Mouse (Mus musculus): ENCODE data around the gene Gng3. TPM values are rescaled to one million over a fixed set of nuclear protein-coding genes. Genes with fewer than 3 reads are reported as not detected.
"Not testable (repeated sequence)": the region's sequence is repeated elsewhere in the genome, so short reads cannot be mapped to it uniquely, and the experiment has no call there.

Gene Gng3
- total RNA-seq, 2 experiments from 2014 or later, result 291 to 295 TPM

DNA sequence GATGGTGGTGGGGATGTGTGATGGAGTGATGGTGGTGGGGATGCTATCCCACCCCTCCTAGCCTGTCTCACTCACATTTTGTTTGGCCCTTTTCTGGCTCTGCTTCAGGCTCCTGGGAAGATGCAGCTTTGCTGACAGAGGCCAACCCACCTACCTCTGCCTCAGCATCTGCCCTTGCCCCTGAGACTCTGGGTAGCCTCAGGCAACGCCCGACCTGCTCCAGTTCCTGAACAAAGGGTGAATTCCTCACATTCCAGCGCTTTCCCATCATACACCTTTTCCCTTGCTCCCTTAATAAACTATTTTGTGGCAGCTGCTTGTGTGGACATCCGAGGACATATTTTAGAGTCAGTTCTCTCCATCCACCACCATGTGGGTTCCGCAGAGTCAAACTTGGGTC, 9.4 kb upstream of the Gng3 start:
- DNase-seq (ENCODE audit: low spot score in 2 of 2), result no peak

DNA sequence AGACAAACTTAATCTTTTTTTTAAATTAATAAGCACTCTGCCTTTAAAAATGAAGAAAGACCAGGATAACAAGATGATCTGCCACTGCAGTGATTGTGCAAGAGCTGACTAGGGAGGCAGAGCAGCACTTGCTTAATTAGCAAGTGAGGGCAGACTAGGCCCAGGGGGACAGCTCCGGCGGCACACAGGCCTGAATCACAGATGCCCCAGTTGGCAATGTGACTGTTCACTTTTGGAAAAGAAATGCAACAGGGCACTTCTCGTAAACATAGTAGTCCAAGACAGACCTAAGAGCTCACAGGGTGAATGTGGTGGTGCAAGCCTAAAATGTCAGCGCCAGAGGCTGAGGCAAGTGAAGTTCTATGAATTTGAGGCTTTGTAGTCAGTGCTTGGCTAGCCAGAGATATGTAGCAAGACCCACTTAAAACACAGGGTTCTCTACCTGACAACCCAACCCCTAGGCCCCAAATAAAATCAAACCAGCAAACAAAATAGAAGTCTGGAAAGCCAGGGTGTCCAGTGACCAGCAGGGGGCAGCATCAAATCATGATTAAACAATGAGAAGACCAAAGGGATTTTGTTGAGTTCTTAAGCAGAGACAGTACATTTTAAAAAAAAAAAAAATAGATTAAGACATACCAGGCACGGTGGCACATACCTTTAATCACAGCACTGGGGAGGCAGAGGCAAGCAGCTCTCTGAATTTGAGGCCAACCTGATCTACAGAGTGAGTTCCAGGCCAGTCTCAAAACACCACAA, 5.6 kb upstream of the Gng3 start:
- peak; percentile 83 to 86 for DNase-seq (ENCODE audit: low spot score in 2 of 2)

DNA sequence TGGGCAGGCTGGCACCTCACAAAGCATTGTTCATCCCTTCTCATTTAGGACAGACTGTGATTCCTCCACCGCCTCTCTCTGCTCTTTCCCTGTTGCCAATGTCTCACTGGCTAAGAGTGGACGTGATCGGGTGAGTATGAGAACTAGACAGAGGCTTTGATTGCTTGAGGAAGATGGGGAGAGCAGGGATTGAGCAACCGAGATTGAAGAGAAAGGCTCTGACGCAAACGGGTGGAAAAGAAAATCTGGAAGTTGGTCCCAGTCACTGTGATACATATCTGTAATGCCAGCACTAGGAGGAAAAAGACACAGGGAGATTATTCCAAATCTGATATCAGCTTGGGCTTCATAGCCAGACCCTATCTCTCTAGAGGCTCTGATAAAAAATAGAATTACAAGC, 4.0 kb upstream of the Gng3 start:
- no peak for DNase-seq (ENCODE audit: low spot score in 2 of 2)

DNA sequence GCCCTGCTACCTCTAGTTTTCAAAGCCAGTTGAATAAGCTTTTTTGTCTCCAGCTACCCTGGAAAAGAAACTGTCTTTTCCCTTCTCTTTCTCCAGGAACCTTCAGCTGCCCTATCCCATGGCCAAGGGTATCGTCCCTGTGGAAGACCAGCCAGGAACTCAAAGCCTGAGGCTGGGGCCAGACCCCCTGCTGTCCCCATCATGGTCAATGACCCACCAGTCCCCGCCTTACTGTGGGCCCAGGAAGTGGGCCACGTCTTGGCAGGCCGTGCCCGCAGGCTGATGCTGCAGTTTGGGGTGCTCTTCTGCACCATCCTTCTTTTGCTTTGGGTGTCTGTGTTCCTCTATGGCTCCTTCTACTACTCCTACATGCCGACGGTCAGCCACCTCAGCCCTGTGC, 2.0 kb upstream of the Gng3 start:
- DNase-seq (ENCODE audit: low spot score in 2 of 2), result no peak

DNA sequence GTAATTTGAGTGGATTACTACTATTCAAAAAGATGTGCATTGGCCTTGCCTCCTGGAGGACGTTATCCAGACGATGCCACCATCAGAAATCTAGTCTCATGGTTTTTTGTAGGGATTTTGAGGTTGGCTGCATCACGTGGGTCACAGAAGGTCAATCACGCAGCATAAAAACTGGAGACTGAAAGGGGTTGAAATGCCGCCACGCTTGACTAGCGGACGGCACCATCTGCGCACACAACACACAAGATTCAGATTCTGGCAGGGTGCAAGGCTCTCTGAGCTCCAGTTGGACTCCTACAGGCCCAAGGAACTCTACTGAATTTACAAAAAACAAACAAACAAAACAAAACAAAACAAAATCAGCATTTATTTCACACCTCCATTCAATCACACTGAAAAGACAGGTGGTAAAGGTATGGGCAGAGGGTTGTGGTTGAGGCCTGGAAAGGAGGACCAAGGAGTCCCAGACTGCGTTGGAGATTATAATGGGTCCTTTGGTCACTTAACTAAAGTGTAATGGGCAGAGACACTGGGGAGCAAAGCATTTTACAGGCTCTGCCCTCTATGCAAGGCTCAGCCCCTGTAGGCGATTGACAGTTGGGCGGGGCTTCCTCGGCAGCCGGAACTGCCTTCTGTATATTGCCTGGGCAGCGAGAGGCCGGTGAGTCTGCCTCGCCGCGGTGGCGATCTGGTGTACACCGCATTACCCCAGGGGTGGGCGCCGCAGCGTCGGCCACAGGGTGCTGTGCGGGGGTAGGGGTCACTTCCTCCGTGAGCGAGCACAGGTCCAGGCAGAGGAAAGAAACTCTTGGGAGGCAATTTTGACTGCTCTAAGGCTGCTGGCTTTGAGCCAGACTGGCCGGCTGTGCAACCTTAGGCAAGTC, 1.2 kb upstream of the Gng3 start:
- peak; percentile 71 to 75 for DNase-seq (ENCODE audit: low spot score in 2 of 2)

DNA sequence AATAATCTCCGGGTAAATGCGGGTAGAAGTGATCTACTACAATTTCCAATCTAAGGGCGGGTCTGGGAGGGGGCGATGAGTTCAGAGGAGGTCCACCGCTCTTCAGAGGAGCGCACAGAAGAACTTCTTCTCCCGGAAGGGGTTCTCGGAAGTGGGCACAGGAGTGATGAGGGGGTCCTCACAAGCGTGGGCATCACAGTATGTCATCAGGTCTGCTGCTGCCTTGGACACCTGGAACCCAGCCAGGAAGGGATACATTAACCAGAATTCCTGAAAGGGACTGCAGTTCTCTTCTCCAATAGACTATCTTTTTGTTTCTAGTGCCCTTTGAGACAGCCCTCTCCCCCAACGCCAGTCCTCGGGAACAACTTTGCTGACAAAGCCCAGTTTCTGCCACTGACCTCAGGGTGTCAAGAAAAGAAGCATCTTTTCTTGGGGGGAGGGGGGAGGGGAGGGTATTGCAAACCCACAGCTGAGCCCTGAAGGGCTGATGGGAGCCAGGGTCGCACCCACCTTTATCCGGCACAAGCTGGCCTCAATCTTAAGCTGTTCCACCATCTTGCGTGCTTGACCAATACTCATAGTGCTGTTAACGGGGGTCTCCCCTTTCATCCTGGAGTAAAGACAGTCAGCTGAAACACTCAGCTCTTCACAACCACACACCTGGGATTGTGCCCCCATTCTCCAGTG, 808 bp downstream of the Gng3 start:
- DNase-seq (ENCODE audit: low spot score in 2 of 2), result peak in 1 of 2 experiments; percentile 72

DNA sequence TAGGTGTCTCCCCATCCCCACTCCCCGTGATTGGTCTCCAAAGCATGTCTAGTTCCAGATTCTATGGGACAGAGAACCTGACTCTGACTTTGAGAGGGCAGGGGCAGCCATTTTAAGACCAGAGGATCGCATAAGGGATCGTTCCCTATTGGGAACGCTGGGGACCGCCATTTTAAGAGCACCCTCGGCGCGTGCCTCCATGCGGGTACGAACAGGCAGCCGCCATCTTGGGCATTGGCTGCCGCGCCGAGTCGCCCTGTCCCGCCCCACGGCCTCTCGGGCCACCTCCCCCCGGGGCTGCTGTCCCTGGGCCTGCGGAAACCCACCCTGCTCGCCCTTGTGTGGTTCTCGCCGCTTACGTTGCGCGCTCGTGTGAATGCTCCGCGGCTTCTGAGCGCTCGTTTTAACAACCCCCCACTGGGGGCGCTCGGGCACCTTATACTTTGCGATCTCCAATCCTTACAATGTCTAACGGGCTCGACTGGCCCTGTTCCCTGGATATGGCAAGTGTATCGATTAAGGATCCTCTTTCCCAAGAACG, 1.7 kb downstream of the Gng3 start, which contains the start of gene Bscl2:
Bscl2 (plus strand) TSS at position 217 of the 541 bp plus-strand sequence.
- peak; percentile 90 to 92 for DNase-seq (ENCODE audit: low spot score in 2 of 2)

DNA sequence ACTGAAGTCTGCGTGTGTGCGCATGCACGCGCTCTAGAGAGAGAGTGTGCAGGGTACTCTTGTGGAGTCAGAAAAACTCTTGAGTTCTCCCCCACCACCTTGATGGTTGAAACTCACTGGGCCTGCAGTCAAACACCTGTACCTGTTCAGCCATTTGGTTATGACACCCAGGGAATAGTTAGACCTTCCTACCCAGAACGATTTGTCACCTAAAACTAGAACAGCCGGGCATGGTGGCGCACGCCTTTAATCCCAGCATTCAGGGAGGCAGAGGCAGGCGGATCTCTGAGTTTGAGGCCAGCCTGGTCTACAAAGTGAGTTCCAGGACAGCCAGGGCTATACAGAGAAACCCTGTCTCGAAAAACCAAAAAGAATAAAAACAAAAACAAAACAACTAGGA, 2.7 kb downstream of the Gng3 start:
- DNase-seq (ENCODE audit: low spot score in 2 of 2), result not testable (repeated sequence)

DNA sequence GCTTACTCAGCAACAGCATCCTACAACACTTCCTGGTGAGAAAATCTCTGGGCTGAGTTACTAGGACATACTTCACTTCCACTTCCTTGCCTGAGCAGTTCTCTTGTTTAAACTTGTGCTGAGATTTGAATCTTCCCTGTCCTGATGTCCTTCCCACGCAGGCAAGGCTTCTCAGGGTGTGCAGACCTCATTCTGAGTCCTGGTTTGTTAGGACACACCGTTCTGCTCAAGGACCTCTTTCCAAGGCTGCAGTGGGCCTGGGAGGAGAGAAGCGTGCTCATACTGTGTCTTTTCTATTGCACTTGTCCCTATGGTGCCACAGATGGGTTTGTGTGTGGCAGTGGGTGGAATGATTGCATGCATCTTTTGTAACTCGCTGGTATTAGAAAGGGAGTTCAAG, 6.0 kb downstream of the Gng3 start:
- no peak for DNase-seq (ENCODE audit: low spot score in 2 of 2)

DNA sequence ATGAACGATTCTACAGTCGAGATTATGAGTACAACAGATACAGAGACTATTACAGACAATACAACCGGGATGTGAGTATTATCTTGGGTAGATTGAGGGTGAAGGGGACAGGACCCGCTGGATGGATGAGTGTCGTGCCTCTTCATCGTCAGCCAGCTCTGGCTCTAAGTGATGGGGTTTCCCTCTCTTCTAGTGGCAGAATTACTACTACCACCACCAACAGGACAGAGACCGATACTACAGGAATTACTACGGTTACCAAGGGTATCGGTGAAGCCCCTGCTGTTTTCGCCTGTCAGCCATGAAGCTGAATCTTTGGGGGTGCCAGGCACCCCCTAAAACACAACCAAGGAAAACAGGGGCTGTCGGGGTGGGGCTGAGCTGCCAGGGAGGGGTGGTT, 7.7 kb downstream of the Gng3 start:
- DNase-seq (ENCODE audit: low spot score in 2 of 2), result no peak

DNA sequence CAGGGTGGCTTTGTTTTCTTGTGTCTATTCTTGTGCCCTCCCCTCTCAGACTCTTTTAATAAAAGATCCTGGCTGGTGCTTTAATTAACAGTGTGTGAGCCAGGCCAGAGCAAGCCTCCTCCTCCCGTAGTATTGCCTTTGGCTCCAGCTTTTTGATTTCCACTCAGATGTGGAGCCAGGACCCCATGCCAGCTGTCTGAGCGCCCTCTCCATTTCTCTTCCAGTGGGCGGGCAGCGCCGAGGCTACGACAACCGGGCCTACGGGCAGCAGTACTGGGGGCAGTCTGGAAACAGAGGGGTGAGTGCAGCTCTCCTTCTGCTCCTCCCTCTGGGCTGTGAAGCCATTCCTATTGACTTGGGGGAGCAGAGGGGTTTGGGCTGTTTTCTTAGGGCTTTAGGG, 8.3 kb downstream of the Gng3 start:
- peak; percentile 67 to 68 for DNase-seq (ENCODE audit: low spot score in 2 of 2)

DNA sequence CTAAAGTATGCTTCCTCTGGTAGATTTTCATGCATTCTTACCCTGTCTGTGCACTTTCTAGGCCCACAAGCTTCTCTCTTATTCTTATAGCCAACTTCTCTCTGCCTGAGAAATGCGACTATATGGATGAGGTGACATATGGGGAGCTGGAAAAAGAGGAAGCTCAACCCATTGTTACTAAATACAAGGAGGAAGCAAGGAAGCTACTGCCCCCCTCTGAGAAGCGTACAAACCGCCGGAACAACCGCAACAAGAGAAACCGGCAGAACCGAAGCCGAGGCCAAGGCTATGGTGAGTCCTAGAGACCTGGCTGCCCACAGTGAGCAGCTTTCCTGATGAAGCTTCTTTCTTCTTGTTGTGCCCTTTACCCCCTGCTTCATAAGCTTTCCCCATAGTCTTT, 9.3 kb downstream of the Gng3 start, which contains the start of gene AC129217.1:
AC129217.1 (plus strand) TSS at position 114 of the 400 bp plus-strand sequence.
- no peak for DNase-seq (ENCODE audit: low spot score in 2 of 2)

DNA sequence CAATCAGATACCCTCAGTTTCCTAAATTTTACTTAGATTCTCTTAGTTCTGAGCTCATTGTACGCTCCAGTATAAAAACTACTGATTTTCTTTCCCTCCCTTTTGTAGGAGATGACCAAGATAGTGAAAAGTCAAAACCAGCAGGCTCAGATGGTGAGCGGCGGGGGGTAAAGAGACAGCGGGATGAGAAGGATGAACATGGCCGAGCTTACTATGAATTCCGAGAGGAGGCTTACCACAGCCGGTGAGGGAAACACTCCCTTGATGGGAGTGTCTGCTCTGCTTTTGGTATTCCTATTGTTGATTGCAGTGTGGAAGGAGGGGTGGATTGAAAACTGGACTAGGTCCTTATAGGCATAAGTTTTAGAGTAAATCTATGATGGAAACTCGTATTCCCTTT, 16.3 kb downstream of the Gng3 start:
- no peak for DNase-seq (ENCODE audit: low spot score in 2 of 2)

DNA sequence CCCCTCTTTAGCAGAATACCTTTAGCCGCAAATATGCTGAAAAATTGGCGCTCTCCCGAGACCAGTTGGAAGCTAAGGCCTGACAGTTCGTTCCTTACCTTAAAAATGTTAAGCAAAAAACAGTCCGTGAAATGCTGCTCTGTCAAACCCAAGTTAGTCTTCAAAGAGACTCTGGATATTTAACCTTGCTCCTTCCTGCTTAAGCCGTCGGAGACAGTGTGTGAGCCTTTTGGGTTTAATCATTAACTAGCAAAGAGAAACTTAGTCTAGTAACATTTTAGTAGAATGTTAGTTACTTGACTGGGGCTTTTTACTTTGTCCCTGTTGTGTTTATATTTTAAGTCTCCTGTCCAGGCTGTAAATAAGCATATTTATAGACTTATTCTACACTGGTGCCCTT, 17.8 kb downstream of the Gng3 start:
- DNase-seq (ENCODE audit: low spot score in 2 of 2), result no peak

DNA sequence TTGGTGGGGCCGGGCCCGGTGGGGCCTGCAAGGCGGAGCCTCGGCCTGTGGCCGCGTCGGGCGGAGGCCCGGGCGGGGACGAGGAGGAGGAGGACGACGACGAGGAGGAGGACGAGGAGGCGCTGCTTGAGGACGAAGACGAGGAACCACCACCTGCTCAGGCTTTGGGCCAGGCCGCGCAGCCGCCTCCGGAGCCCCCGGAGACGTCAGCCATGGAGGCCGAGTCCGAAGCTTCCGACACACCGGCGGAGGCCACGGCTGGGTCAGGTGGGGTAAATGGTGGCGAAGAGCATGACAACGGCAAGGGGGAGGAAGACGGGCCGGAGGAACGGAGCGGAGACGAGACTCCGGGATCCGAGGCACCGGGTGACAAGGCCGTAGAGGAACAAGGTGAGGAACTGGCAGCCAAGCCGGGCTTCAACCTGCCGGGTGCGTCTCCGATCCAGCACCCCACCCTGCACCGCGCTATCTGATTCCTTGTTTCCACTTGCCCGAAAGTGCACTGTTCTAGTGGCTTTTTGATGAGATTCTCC, 18.5 kb downstream of the Gng3 start:
- no peak for DNase-seq (ENCODE audit: low spot score in 2 of 2)

DNA sequence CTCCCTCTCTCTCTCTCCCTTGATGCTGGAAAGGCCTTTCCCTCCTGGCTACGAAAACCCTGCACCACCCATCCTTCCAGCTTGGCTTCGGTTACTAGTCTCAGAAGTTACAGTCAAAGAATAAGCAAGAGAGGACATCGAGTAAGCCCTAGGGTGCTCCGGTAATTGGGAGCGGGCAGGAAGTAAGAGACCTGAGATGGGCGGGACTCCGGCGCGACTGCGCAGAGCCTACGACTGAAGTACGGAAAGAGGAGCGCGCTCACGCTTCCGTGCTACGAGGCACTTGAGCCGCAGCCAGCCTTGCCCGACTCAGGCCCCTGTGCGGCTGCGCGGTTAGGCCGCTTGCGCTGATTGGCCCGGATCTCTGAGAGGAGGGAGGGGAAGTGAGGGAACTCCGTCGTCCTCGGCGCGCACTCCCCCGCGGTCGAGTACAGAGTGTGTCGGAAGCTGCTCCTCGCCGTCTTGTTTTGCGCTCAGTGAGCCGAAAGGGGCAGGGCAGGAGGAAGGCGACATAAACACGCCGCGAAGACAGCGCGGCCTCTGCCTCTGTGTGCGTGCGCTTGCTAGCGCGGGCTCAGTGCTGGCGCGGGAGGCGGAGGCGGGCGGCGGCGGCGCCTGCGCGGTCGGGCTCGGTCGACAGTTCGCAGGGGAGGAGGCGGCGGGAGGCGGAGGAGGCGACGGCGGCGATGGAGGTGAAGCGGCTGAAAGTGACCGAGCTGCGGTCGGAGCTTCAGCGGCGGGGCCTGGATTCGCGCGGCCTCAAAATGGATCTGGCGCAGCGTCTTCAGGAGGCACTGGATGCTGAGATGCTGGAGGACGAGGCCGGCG, 19.2 kb downstream of the Gng3 start, which contains the start of gene Hnrnpul2:
Hnrnpul2 (plus strand) TSS at position 415 of the 828 bp plus-strand sequence.
- DNase-seq (ENCODE audit: low spot score in 2 of 2), result peak; percentile 98

DNA sequence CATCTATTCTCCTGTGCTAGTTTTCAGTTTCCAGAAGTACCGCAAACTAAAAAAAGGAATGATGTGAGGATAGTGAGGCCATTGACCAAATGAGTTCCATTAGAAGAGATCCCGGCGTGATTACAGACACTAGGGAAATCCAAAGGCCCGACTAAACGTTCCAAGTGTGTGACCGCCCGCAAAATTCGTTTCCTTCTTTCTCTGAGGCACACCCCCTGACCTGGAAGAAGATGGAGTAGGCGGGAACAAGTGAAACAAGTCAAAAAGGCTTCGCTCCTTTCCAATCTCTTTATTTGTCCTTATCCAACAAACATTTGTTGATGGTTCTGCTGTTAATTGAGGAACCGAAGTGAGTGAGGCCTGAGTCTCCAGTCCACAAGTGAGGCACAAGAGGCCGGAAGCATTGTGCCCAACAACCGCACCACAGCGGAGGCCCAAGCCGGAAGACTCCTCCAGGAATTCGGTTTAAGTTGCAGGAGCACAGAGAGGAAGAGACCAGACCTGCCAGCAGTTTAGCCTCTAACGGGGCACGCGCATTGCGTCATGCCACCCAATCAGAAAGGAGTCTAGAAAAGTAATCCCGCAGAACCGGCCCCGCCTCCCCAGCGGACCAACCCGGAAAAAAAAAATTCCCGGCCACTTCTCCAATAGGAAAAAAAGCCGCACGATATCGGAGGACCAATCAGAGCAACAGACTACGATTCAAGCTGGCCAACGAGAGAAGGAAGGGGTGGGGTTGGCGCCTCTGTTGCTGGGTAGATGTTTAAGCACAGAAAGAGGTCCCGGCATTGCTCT, 20.0 kb downstream of the Gng3 start, which contains the start of gene Ttc9c:
Ttc9c (minus strand) TSS at position 533 of the 795 bp plus-strand sequence.
- peak; percentile 91 to 95 for DNase-seq (ENCODE audit: low spot score in 2 of 2)

DNA sequence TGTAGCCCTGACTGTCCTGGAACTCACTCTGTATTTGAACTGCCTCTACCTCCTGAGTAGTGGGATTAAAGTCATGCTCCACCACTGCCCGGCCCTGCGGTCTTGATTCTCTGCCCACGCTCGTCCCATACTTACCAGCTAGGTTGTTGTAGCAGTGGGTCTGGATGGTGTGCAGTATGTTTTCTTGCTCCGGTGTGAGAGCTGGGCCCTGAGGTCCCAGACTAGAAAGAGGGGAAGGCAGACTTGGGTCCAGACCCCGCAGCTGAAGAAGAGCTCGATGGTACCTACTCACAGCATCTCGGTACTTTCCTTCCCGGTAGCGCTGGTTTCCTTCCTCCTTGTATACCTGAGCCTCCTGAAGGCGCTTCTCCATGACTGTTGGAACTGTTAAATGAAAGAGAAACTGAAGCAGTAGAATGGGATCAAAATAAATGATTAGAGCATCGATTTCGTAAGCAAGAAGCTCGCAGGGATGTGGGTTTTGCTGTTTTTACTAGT, 20.6 kb downstream of the Gng3 start:
- DNase-seq (ENCODE audit: low spot score in 2 of 2), result no peak

DNA sequence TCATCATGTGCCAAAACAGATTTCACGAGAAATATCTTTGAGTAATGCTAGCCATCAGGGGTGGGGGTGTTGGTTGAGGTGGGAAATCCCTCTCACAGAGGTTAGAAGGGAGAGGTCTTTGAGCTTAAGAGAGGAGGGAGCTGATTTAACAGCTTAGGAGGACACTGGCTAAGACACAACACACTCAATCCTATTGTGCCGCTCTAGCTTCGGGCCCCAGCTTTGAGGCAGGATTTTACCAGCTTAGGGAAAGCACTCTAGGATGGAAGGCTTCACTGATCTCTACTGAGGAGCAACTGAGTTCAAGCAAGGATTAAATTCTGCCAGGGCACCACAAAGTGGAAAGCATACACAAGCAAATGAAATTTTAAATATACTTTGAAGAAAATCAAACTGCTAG, 22.0 kb downstream of the Gng3 start:
- DNase-seq (ENCODE audit: low spot score in 2 of 2), result no peak

Data from layer of hippocampus, postnatal 10 days (tissue).